Mouse (Mus musculus) hindbrain, embryonic 12.5 days (tissue): ENCODE measurements at regions not wholly inside any gene's neighbourhood (a gene's known extent, or its start where the extent isn't known, plus 50 kb on each side); places are given as distances from the start of the nearest gene placed in this dataset.

Source experiments
- ATAC-seq: fragments of 200-750 bp; cut with Nextera tagmentation; 2 replicates; pipeline ENCODE4 v1.8.0; 2017; ENCODE audit warnings: moderate TSS enrichment; ENCODE audit not compliant: low FRiP score
- H3K27ac ChIP-seq: fragments of 300-500 bp; sonication (generic); 2 replicates; pipeline ENCODE4 v1.5.1; 2016; ENCODE audit warnings: mild to moderate bottlenecking
- H3K27me3 ChIP-seq: fragments of 300-500 bp; sonication (generic); 2 replicates; pipeline ENCODE4 v1.6.1; 2016; ENCODE audit warnings: mild to moderate bottlenecking
- H3K36me3 ChIP-seq: fragments of 300-500 bp; sonication (generic); 2 replicates; pipeline ENCODE4 v1.6.1; 2016; ENCODE audit warnings: mild to moderate bottlenecking
- H3K4me1 ChIP-seq: fragments of 300-500 bp; sonication (generic); 2 replicates; pipeline ENCODE4 v1.6.1; 2016
- H3K4me2 ChIP-seq: fragments of 300-500 bp; sonication (generic); replicated peaks from 2 replicates; pipeline ENCODE4 v1.6.1; 2016; ENCODE audit warnings: mild to moderate bottlenecking
- H3K4me3 ChIP-seq: fragments of 300-500 bp; sonication (generic); 2 replicates; pipeline ENCODE4 v1.5.1; 2016; ENCODE audit warnings: mild to moderate bottlenecking
- H3K9ac ChIP-seq: fragments of 300-500 bp; sonication (generic); 2 replicates; pipeline ENCODE4 v1.6.1; 2016; ENCODE audit warnings: mild to moderate bottlenecking, moderate library complexity
- H3K9me3 ChIP-seq: fragments of 300-500 bp; sonication (generic); replicated peaks from 2 replicates; pipeline ENCODE4 v1.6.1; 2016; ENCODE audit warnings: mild to moderate bottlenecking
- WGBS: fragments of 180-500 bp; shearing (Covaris S2); methylation state at CpG from one replicate; pipeline ENCODE4 v1.1.7; 2016; 5-methylcytosine and 5-hydroxymethylcytosine counted together

DNA sequence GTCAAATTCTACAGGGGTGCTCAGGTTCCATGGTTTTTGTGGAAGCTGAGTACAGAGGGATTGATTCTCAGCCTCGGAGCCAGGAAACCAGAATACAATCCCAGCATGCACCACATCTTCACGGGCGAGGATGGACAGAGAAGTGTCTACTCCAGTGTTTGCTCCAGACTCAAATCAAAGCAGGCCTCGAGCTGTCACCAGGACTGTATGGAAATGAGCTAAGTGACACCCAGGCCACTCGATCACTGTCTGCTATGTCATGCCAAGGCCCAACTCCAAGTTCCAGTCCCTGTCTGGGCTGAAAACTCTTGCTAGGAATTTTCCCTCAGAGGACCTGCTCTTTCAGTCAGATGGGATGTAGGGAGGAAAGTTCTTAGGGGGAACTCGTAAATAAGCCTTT lies 86.8 kb upstream of the Rbms3 start:
- Histone ChIP-seq H3K9ac (no peak overlapping the region), H3K9me3 (no peaks in the 10 kb centered on the region), H3K4me3 (no peak overlapping the region), H3K27ac (no peak overlapping the region), H3K4me2 (no peak overlapping the region), H3K27me3 (no peaks in the 10 kb centered on the region), H3K36me3 (no peaks in the 10 kb centered on the region), H3K4me1 (no peaks in the 10 kb centered on the region)
- ATAC-seq: no peak
- WGBS: 83% methylated on average over 6 of the region's 6 CpGs

DNA sequence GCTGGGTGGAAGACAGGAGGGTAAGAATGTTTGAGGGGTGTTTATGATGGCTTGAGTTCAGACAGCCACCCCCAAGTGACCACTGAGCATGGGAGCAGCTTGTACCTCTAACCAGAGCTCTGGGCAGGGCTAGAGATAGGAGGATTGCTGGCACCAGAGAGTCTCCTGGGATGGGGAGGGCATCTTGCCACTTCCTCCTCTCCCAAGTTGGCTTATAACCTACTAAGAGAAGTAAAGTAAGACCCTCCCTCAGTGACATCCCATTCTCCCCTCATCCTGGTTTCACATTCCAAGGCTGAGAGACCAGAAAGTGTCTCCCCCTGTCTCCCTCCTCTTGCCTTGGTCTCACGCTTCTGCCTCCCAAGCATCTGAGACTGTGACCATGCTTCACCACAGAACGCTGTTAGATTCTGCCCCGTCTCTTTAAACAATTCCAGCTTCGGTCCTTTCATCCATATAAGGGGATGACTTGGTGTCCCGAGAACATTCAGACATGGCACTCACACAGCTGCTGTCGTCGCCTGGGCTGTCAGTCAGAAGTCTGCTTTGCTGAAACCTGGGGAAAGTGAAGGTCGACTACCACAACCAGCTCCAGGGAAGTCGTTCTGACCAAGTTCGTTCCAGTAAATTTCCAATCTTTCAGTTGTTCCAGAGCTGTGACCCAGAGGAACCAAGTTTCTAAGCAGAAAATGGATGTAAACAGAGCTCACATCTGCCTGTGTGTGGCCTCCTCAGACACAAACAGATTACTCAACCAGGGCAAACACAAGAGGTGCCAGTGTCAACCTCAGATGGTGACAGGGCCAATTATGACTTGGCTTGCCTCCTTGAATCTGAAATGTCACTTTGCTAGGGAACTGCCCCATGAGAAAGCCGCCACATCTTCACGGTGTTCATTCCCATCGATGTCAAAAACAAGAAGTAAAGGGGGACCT lies 85.3 kb upstream of the Rbms3 start:
- H3K27me3 ChIP-seq: no peaks in the 10 kb centered on the region
- H3K9me3 ChIP-seq: no peaks in the 10 kb centered on the region
- no peak for ATAC-seq
- WGBS: 83% methylated on average over 13 of the region's 13 CpGs
- no peak overlapping the region for H3K9ac ChIP-seq
- no peak overlapping the region for H3K27ac ChIP-seq
- H3K4me2 ChIP-seq: no peak overlapping the region
- no peak overlapping the region for H3K4me3 ChIP-seq
- H3K4me1 ChIP-seq: no peaks in the 10 kb centered on the region
- H3K36me3 ChIP-seq: no peaks in the 10 kb centered on the region

DNA sequence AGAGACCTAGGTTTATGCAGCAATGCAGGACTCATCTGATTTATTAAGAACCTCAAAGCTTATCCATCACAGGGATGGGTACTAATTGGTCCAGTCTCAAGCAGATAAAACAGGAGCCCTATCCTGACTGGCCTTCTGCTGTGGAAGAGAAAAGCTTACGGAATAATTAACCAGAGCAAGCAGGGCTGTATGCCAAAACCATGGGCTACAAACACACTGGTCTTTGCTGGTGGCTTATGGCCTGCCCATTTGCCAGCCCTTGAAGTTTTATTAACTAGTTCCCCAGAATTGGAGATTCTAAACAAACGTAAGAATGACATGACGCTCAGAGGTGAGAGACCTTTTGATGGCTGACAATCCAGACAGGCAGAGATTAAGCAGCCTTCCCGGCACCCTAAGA lies 83.4 kb upstream of the Rbms3 start:
- H3K36me3 ChIP-seq: no peaks in the 10 kb centered on the region
- no peak for ATAC-seq
- H3K9me3 ChIP-seq: no peaks in the 10 kb centered on the region
- no peak overlapping the region for H3K9ac ChIP-seq
- no peaks in the 10 kb centered on the region for H3K27me3 ChIP-seq
- 90% methylated on average over 4 of the region's 4 CpGs for WGBS
- no peak overlapping the region for H3K4me2 ChIP-seq
- no peaks in the 10 kb centered on the region for H3K4me1 ChIP-seq
- no peak overlapping the region for H3K4me3 ChIP-seq
- H3K27ac ChIP-seq: no peak overlapping the region

DNA sequence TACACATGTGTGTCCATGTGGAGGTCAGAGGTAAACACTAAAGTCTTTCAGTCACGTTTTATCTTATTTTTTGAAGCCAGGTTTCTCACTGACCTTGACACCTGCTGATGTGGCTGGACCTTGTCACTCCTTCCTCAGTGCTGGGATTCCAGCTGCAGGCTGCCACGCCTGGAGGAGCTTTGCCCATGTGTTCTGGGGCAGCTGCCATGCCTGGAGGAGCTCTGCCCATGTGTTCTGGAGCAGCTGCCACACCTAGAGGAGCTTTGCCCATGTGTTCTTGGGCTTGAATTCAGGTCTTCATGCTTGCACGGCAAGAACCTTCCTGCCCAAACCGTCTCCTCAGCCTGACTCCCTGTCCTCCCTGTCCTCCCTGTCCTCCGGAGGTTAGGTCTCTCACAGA lies 82.1 kb upstream of the Rbms3 start:
- Histone ChIP-seq H3K36me3 (no peaks in the 10 kb centered on the region), H3K27me3 (no peaks in the 10 kb centered on the region), H3K27ac (no peak overlapping the region), H3K4me3 (no peak overlapping the region), H3K9me3 (no peaks in the 10 kb centered on the region), H3K4me1 (no peaks in the 10 kb centered on the region), H3K4me2 (no peak overlapping the region), H3K9ac (no peak overlapping the region)
- WGBS: 87% methylated on average over 5 of the region's 5 CpGs
- ATAC-seq: no peak

DNA sequence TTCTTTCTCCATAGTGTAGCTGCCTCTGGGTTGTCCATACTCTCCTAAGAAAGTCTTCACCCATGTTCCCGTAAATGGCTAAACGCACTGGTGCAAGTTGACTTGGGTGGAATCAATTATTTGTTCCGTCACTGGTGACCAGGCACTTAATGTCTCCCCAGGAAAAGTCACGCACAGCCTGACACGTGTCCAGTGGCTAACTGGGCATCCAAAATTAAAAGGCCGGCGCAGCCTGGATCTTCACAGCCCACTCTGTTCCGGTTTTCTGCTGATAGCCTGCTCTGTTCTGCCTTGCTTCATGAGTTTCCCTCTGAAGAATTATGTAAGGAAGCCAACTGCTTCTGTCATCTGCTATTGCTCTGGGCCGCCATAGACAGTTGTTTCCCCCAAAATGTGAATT lies 81.3 kb upstream of the Rbms3 start:
- Histone ChIP-seq H3K27me3 (no peaks in the 10 kb centered on the region), H3K4me2 (no peak overlapping the region), H3K27ac (no peak overlapping the region), H3K36me3 (no peaks in the 10 kb centered on the region), H3K4me3 (no peak overlapping the region), H3K4me1 (no peaks in the 10 kb centered on the region), H3K9ac (no peak overlapping the region), H3K9me3 (no peaks in the 10 kb centered on the region)
- no peak for ATAC-seq
- 91% methylated on average over 9 of the region's 9 CpGs for WGBS

DNA sequence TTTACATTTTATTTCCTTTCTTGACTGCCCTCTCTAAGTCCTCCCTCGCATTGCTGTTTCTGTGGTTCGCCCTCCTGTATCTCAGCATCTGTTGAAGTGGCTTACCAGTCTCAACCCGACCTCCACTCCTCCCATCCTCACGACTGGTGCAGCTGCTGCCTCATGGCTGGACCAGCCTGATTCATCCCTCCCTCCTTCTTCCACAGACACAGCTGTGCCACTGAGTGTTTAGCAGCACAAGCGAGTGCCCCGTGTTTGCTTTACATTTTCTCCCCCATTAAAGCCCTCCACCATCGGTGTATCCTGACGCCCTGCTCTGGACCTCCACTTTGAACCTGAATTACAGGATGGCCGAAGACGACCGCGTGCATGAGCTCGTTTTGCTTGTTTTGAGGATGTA lies 80.0 kb upstream of the Rbms3 start:
- Histone ChIP-seq H3K9me3 (no peaks in the 10 kb centered on the region), H3K27ac (no peak overlapping the region), H3K4me1 (no peaks in the 10 kb centered on the region), H3K36me3 (no peaks in the 10 kb centered on the region), H3K4me3 (no peak overlapping the region), H3K27me3 (no peaks in the 10 kb centered on the region), H3K4me2 (no peak overlapping the region), H3K9ac (no peak overlapping the region)
- WGBS: 86% methylated on average over 13 of the region's 13 CpGs
- ATAC-seq: no peak

DNA sequence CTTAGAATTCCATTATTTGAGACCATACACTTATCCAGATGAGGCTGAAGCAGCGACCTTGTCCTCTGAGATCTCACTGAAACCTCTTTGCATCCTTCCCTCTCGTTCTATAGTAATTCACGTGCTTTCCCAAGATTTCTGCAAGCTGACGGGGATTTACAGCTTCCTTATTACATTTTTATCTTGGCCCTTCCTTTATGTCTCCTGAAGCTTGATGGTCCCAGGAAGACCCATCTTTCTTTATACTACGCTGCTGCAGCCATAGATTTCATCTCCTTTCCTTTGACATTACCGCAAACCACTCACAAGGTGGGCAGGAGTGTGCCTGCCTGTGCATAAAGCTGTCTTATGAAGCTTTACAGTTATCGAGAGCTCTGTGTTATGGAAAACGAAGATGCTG lies 63.3 kb upstream of the Rbms3 start:
- Histone ChIP-seq H3K27ac (no peak overlapping the region), H3K9me3 (no peaks in the 10 kb centered on the region), H3K27me3 (no peaks in the 10 kb centered on the region), H3K4me1 (no peaks in the 10 kb centered on the region), H3K9ac (no peak overlapping the region), H3K36me3 (no peaks in the 10 kb centered on the region), H3K4me3 (no peak overlapping the region), H3K4me2 (no peak overlapping the region)
- ATAC-seq: no peak
- WGBS: 93% methylated on average over 8 of the region's 8 CpGs

DNA sequence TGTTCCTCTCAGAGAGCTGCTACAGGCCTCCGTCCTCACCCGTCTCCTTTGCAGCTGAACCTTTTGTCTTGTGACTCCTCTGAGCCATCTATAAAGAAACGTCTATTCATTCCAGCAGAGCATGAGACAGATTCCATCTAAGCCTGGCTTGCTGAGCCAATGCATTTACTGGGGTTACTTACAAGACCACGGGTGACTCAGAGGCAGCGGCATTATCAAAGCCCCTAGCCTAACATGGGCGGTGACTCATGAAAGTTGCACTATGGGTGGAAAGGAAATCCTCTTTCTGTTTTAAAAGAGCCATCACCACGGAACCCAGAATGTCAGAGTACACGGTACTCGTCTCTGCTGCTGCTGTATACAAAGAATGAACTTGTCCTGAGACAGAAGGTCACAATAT lies 62.8 kb upstream of the Rbms3 start:
- H3K36me3 ChIP-seq: no peaks in the 10 kb centered on the region
- no peaks in the 10 kb centered on the region for H3K4me1 ChIP-seq
- H3K27ac ChIP-seq: no peak overlapping the region
- H3K4me3 ChIP-seq: no peak overlapping the region
- no peaks in the 10 kb centered on the region for H3K27me3 ChIP-seq
- H3K4me2 ChIP-seq: no peak overlapping the region
- H3K9me3 ChIP-seq: no peaks in the 10 kb centered on the region
- WGBS: 58% methylated on average over 9 of the region's 9 CpGs
- no peak overlapping the region for H3K9ac ChIP-seq
- ATAC-seq: no peak

DNA sequence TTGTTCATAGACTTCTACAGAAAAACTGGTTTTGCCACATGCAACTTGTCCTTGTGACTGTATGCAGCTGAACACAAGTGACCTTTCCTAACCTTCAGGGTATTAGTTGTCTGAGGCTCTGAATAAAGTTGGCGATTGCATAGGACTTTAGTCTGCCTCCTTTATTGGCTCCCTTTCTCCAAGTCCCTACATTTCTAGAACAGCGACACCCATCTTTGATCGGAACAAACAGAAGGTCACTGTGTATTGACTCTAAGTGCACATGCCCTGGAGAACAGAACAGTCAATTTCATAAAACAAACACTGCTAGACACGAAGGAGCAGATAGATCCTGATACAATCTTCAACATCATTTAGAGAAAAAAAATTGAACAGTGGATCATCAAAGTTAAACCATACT lies 60.2 kb upstream of the Rbms3 start:
- H3K4me2 ChIP-seq: no peak overlapping the region
- H3K9ac ChIP-seq: no peak overlapping the region
- 77% methylated on average over 4 of the region's 4 CpGs for WGBS

More for the DNA sequence above, 60.2 kb upstream of the Rbms3 start:
- H3K27me3 ChIP-seq: no peaks in the 10 kb centered on the region
- no peak for ATAC-seq
- no peaks in the 10 kb centered on the region for H3K9me3 ChIP-seq
- no peaks in the 10 kb centered on the region for H3K36me3 ChIP-seq
- no peak overlapping the region for H3K27ac ChIP-seq
- no peak overlapping the region for H3K4me3 ChIP-seq
- no peaks in the 10 kb centered on the region for H3K4me1 ChIP-seq
